Mouse (Mus musculus) lung, embryonic 16.5 days (tissue): ENCODE data around the gene Fbxo47. TPM values are rescaled to one million over a fixed set of nuclear protein-coding genes. Genes with fewer than 3 reads are reported as not detected.
A peak's percentile ranks its signal among the peaks of the same experiment; 100 is the strongest.

Experiments used
- ATAC-seq: fragments of 200-750 bp; cut with Nextera tagmentation; 2 replicates; pipeline ENCODE4 v1.8.0; 2017; ENCODE audit warnings: low read depth, mild to moderate bottlenecking, moderate library complexity
- H3K27ac ChIP-seq: fragments of 300-500 bp; sonication (generic); 2 replicates; pipeline ENCODE4 v1.5.1; 2014; ENCODE audit warnings: mild to moderate bottlenecking, control low read depth, low read length
- H3K27me3 ChIP-seq: fragments of 300-500 bp; sonication (generic); 2 replicates; pipeline ENCODE4 v1.6.1; 2014; ENCODE audit warnings: low read depth, low read length, mixed read lengths; ENCODE audit not compliant: control insufficient read depth, insufficient read depth
- H3K36me3 ChIP-seq: fragments of 300-500 bp; sonication (generic); 2 replicates; pipeline ENCODE4 v1.6.1; 2014; ENCODE audit warnings: low read length; ENCODE audit not compliant: control insufficient read depth, insufficient read depth
- H3K4me1 ChIP-seq: fragments of 300-500 bp; sonication (generic); replicated peaks from 2 replicates; pipeline ENCODE4 v1.6.1; 2014; ENCODE audit warnings: low read length, mixed read lengths; ENCODE audit not compliant: control insufficient read depth, insufficient read depth
- H3K4me2 ChIP-seq: fragments of 300-500 bp; sonication (generic); 2 replicates; pipeline ENCODE4 v1.6.1; 2014; ENCODE audit warnings: low read depth, low read length, control low read depth
- H3K4me3 ChIP-seq: fragments of 300-500 bp; sonication (generic); 2 replicates; pipeline ENCODE4 v1.5.1; 2014; ENCODE audit warnings: mild to moderate bottlenecking, low read length, control low read depth
- H3K9ac ChIP-seq: fragments of 300-500 bp; sonication (generic); 2 replicates; pipeline ENCODE4 v1.6.1; 2014; ENCODE audit warnings: low read length, control low read depth
- H3K9me3 ChIP-seq: fragments of 300-500 bp; sonication (generic); 2 replicates; pipeline ENCODE4 v1.6.1; 2016; ENCODE audit warnings: low read length; ENCODE audit not compliant: control insufficient read depth
- WGBS: fragments of 180-500 bp; shearing (Covaris S2); extraction: QIAGEN DNeasy Blood & Tissue Kit; methylation state at CpG from one replicate; pipeline ENCODE4 v1.1.7; 2014; 5-methylcytosine and 5-hydroxymethylcytosine counted together
- polyA plus RNA-seq: library from polyadenylated mRNA; unstranded; fragments of >200 nt; fragmentation: Nextera tagmentation; extraction: Ambion mirVana; gene quantifications from 2 replicates; pipeline ENCODE4 v1.2.1, GENCODE M21; 2015

The Fbxo47 gene
- polyA plus RNA-seq, 1 experiment from 2014 or later, result 0.36 TPM

DNA sequence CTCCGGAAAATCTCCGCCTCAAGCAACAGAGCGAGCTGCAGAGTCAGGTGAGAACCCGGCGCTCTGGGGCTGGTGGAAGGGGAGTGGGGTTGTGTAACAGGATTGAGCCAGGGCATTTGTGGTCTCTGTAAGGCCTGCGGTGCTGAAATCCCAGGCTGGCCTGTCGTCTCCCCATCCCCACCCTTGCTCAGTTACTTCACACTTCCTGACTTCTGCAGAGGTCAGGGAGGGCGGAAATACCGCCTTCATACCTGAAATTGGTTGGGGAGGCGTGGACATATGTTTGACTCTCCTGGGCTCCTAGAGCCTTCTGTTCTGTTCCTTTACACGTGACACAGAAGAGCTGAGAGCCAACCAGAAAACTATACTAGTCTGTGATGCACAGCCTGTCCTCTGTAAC is 68.2 kb downstream of the Fbxo47 start:
- ATAC-seq, result no peak
- Histone ChIP-seq H3K9ac (peak overlapping the region; percentile 13; the same call in 1 of the 2 replicates), H3K4me3 (no peak overlapping the region), H3K9me3 (no peaks in the 10 kb centered on the region), H3K27ac (peak overlapping the region; percentile 55), H3K4me1 (peaks cover 79% of the 10 kb centered on the region), H3K36me3 (peaks cover 14% of the 10 kb centered on the region; the same call in 1 of the 2 replicates), H3K4me2 (no peak overlapping the region), H3K27me3 (no peaks in the 10 kb centered on the region)
- WGBS, result 67% methylated on average over 11 of the region's 11 CpGs

GRCm38 (mm10) chr11:97813746-97814515 is 70.0 kb downstream of the Fbxo47 start:
- Histone ChIP-seq H3K27ac (peak overlapping the region; percentile 59), H3K9ac (no peak overlapping the region; the same call in 1 of the 2 replicates), H3K27me3 (no peaks in the 10 kb centered on the region), H3K36me3 (peaks cover 14% of the 10 kb centered on the region; the same call in 1 of the 2 replicates), H3K4me1 (peaks cover 93% of the 10 kb centered on the region), H3K4me3 (no peak overlapping the region), H3K9me3 (no peaks in the 10 kb centered on the region), H3K4me2 (no peak overlapping the region)
- 52% methylated on average over 17 of the region's 17 CpGs for WGBS
- no peak for ATAC-seq

DNA sequence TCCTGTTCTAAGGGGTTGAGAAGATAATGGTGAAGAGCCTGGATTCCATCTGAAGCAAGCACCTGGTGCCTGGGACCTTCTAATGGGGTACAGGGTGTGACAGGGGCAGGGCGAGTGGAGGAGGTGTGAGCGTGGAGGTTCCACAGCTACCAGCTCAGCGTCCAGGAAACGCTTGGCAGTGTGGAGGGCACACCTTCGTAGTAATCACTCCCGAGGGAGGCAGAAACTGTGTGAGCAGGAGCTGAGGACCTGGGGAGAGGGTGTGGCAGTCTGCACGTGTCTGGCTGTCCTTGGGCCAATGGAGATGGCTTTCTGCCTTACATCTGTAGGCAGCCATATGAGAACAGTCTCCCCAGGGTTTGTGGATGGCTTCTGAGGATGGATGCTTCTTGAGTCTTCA is 70.9 kb downstream of the Fbxo47 start:
- Histone ChIP-seq H3K4me3 (no peak overlapping the region), H3K4me2 (no peak overlapping the region), H3K36me3 (peaks cover 14% of the 10 kb centered on the region; the same call in 1 of the 2 replicates), H3K9me3 (no peaks in the 10 kb centered on the region), H3K27ac (peak overlapping the region; percentile 47), H3K27me3 (no peaks in the 10 kb centered on the region), H3K4me1 (peaks cover 93% of the 10 kb centered on the region), H3K9ac (no peak overlapping the region; the same call in 1 of the 2 replicates)
- WGBS, result 30% methylated on average over 7 of the region's 7 CpGs
- peak; percentile 18; the same call in 1 of the 2 replicates for ATAC-seq

DNA sequence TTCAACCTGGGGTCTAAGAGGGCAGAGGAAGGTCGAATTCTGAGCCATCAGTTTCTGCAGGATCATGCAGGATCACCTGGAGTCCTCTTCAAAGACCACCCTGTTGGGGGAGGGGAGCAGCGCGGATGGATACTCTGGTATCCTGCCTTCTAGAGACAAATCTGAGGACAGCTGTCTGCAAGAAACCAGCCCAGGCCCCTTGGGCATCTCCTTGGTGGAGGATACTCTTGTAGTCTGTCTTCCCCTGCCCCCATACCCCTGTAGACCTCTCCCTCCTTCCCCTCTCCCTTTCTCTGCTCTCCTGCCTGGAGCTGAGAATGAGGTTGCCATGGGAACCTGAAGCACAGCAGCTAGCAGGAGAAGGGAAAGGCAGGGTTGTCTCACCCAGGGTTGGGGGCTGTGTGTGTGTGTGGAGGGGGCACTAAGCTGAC is 71.4 kb downstream of the Fbxo47 start:
- Histone ChIP-seq H3K27me3 (no peaks in the 10 kb centered on the region), H3K9me3 (no peaks in the 10 kb centered on the region), H3K4me3 (no peak overlapping the region), H3K4me2 (no peak overlapping the region), H3K4me1 (peaks cover 93% of the 10 kb centered on the region), H3K9ac (no peak overlapping the region), H3K27ac (peak overlapping the region; percentile 47), H3K36me3 (peaks cover 14% of the 10 kb centered on the region; the same call in 1 of the 2 replicates)
- ATAC-seq, result 0 out of 2 replicates have a peak, but pooled peaks have one; percentile 6
- 47% methylated on average over 3 of the region's 3 CpGs for WGBS

DNA sequence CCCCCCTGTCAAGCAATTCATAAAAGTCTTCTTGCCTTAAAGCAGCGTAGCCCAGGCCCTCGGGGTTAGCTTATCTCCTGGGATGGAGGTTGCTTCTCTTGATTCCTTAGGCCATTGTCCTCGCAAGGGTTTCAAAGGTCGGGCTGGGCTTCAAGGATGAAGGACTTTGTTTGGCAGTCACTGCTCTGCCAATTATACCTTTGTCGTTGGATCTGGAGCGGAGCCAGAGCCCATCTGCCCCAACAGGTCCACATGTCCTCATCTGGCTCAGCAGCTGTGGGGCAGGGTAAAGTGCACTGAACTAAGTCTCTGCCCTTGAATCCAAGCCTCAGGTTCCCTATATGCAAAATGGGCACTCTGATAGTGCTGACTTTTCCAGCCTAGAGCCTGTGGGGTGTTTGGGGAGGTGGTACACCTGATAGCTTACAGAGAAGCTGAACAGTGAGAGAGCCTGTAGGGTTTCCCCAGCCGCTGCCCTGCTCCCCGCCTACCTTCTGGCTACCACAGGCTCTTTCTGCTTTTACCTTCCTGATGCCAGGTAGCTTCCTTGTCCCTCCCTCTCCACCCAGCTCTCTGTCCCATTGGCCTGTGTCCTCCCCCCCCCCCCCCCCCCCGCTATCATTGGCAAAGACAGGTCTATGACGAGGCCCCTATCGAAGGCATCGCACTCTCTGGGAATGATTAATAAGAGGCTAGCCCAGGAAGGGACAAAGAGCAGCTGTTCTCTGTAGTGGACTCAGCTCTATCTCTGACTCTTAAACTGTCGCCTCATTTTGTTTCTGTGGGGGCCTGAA is 72.2 kb downstream of the Fbxo47 start:
- H3K4me2 ChIP-seq, result no peak overlapping the region
- H3K36me3 ChIP-seq, result peaks cover 18% of the 10 kb centered on the region; the same call in 1 of the 2 replicates

GRCm38 (mm10) chr11:97810970-97811369 is 73.0 kb downstream of the Fbxo47 start:
- 35% methylated on average over 3 of the region's 3 CpGs for WGBS
- no peak for ATAC-seq
- H3K27ac ChIP-seq, result peak overlapping the region; percentile 93; the same call in 1 of the 2 replicates
- H3K9ac ChIP-seq, result no peak overlapping the region
- no peaks in the 10 kb centered on the region for H3K9me3 ChIP-seq
- peaks cover 15% of the 10 kb centered on the region; the same call in 1 of the 2 replicates for H3K36me3 ChIP-seq
- H3K4me1 ChIP-seq, result peaks cover 93% of the 10 kb centered on the region
- no peak overlapping the region for H3K4me3 ChIP-seq
- no peaks in the 10 kb centered on the region for H3K27me3 ChIP-seq
- no peak overlapping the region for H3K4me2 ChIP-seq

More for the DNA sequence above, 72.2 kb downstream of the Fbxo47 start:
- no peak overlapping the region for H3K4me3 ChIP-seq
- H3K27ac ChIP-seq, result peak overlapping the region; percentile 34
- H3K27me3 ChIP-seq, result no peaks in the 10 kb centered on the region
- no peaks in the 10 kb centered on the region for H3K9me3 ChIP-seq
- H3K9ac ChIP-seq, result peak overlapping the region; percentile 8; the same call in 1 of the 2 replicates
- H3K4me1 ChIP-seq, result peaks cover 93% of the 10 kb centered on the region
- WGBS, result 31% methylated on average over 12 of the region's 13 CpGs
- no peak for ATAC-seq

DNA sequence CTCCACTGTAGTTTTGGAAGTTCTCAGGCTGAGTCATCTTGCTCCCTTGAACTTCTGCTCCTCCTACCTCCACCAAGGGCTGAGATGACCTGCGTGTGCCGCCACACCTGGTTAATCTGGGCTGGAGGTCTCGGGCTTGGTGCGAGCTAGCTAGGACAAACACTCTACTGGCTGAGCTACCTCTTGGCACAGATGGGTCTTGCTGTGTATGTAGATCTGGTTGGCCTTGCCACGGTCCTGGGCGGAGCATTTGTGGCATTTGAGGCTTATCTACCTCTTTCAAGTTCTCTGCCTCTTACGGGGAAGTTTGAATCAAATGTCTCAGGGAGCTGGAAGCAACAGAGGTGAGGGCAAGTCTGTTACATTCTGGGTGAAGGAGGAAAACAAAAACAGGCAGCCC is 73.6 kb downstream of the Fbxo47 start:
- WGBS, result 47% methylated on average over 7 of the region's 7 CpGs
- Histone ChIP-seq H3K9ac (no peak overlapping the region), H3K36me3 (peaks cover 14% of the 10 kb centered on the region; the same call in 1 of the 2 replicates), H3K4me3 (no peak overlapping the region), H3K4me2 (no peak overlapping the region), H3K9me3 (no peaks in the 10 kb centered on the region), H3K27me3 (no peaks in the 10 kb centered on the region), H3K4me1 (peaks cover 94% of the 10 kb centered on the region), H3K27ac (peak overlapping the region; percentile 93)
- ATAC-seq, result peak; percentile 42

GRCm38 (mm10) chr11:97809235-97810121 is 74.5 kb downstream of the Fbxo47 start:
- 0 out of 2 replicates have a peak overlapping the region, but pooled peaks have one; percentile 35 for H3K9ac ChIP-seq
- ATAC-seq, result no peak

More at GRCm38 (mm10) chr11:97809235-97810121, 74.5 kb downstream of the Fbxo47 start:
- Histone ChIP-seq H3K9me3 (no peaks in the 10 kb centered on the region), H3K4me1 (peaks cover 95% of the 10 kb centered on the region), H3K4me2 (no peak overlapping the region; the same call in 1 of the 2 replicates), H3K4me3 (no peak overlapping the region), H3K27me3 (no peaks in the 10 kb centered on the region), H3K27ac (peak overlapping the region; percentile 93), H3K36me3 (peaks cover 8% of the 10 kb centered on the region; the same call in 1 of the 2 replicates)
- WGBS, result 38% methylated on average over 7 of the region's 7 CpGs
